Mouse (Mus musculus) stomach, embryonic 16.5 days (tissue): ENCODE results near the gene Syn2. TPM values are rescaled to one million over a fixed set of nuclear protein-coding genes. Genes with fewer than 3 reads are reported as not detected.

Source experiments
- ATAC-seq: fragments of 200-750 bp; cut with Nextera tagmentation; 2 replicates; pipeline ENCODE4 v1.8.0; 2017; ENCODE audit warnings: moderate number of reproducible peaks, moderate TSS enrichment; ENCODE audit not compliant: insufficient read depth, low FRiP score
- H3K27ac ChIP-seq: fragments of 300-500 bp; sonication (generic); 2 replicates; pipeline ENCODE4 v1.5.1; 2014; ENCODE audit warnings: low read length
- H3K27me3 ChIP-seq: fragments of 300-500 bp; sonication (generic); 2 replicates; pipeline ENCODE4 v1.6.1; 2014; ENCODE audit warnings: low read length, control low read depth, mixed read lengths; ENCODE audit not compliant: control insufficient read depth, insufficient read depth
- H3K36me3 ChIP-seq: fragments of 300-500 bp; sonication (generic); 2 replicates; pipeline ENCODE4 v1.6.1; 2014; ENCODE audit warnings: low read length; ENCODE audit not compliant: control insufficient read depth, insufficient read depth
- H3K4me1 ChIP-seq: fragments of 300-500 bp; sonication (generic); 2 replicates; pipeline ENCODE4 v1.6.1; 2014; ENCODE audit warnings: low read length, control low read depth, mixed read lengths; ENCODE audit not compliant: control insufficient read depth, insufficient read depth
- H3K4me2 ChIP-seq: fragments of 300-500 bp; sonication (generic); 2 replicates; pipeline ENCODE4 v1.6.1; 2014; ENCODE audit warnings: low read depth, low read length, mixed read lengths
- H3K4me3 ChIP-seq: fragments of 300-500 bp; sonication (generic); replicated peaks from 2 replicates; pipeline ENCODE4 v1.5.1; 2014; ENCODE audit warnings: mild to moderate bottlenecking, low read length
- H3K9ac ChIP-seq: fragments of 300-500 bp; sonication (generic); 2 replicates; pipeline ENCODE4 v1.6.1; 2014; ENCODE audit warnings: low read length
- H3K9me3 ChIP-seq: fragments of 300-500 bp; sonication (generic); replicated peaks from 2 replicates; pipeline ENCODE4 v1.6.1; 2016; ENCODE audit warnings: low read length, control low read depth; ENCODE audit not compliant: control insufficient read depth
- WGBS: fragments of 180-500 bp; shearing (Covaris S2); extraction: QIAGEN DNeasy Blood & Tissue Kit; methylation state at CpG from one replicate; pipeline ENCODE4 v1.1.7; 2014; 5-methylcytosine and 5-hydroxymethylcytosine counted together
- polyA plus RNA-seq: library from polyadenylated mRNA; unstranded; fragments of >200 nt; fragmentation: Nextera tagmentation; extraction: Ambion mirVana; gene quantifications from 2 replicates; pipeline ENCODE4 v1.2.1, GENCODE M21; 2015

The Syn2 gene
- polyA plus RNA-seq: 2.2 and 2.6 TPM in 2 replicates

DNA sequence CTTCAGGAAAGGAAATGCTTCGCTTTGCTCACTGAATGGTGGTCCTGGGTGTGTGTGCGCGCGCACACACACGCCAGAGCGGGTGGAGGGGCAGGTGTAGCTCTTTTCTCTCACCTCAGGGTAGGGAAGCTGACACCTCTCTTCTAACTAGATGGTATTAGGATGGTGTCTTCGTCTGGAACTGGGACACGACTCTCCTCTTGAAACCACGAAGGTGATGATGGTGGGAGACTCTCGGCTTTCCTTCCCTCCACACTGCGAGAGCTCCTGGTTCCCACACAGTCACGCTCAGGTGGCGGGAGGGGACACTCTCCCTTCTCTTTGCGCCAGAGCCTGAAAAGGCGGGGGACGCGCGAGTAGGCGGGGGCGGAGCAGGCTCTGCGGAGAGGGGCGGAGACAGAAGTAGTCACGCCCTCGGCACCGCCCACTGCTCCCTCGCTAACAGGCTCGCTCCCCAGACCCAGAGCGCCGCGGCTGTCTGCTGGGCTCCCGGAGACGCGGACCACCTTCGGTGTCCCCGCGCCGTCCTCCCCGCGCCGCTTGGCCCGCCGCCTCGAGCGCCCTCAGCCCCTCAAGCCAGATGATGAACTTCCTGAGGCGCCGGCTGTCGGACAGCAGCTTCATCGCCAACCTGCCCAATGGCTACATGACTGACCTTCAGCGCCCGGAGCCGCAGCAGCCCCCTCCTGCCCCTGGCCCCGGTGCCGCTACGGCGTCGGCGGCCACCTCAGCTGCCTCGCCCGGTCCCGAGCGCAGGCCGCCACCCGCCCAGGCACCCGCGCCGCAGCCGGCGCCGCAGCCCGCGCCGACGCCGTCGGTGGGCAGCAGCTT is at the start of gene Syn2:
TSS of gene Syn2 (plus strand) at position 402 of the 831 bp plus-strand sequence.
- Histone ChIP-seq H3K9me3 (no peaks in the 10 kb centered on the region), H3K36me3 (no peaks in the 10 kb centered on the region), H3K4me1 (peaks cover 4% of the 10 kb centered on the region; the same call in 1 of the 2 replicates), H3K4me2 (peak within 1 kb of the TSS; percentile 92), H3K9ac (peak within 1 kb of the TSS; percentile 69), H3K27ac (no peak within 1 kb of the TSS), H3K4me3 (peak within 1 kb of the TSS; percentile 63), H3K27me3 (peaks cover 17% of the 10 kb centered on the region)
- ATAC-seq: peak; percentile 98
- WGBS: under 1% methylated on average over 75 of the region's 75 CpGs

DNA sequence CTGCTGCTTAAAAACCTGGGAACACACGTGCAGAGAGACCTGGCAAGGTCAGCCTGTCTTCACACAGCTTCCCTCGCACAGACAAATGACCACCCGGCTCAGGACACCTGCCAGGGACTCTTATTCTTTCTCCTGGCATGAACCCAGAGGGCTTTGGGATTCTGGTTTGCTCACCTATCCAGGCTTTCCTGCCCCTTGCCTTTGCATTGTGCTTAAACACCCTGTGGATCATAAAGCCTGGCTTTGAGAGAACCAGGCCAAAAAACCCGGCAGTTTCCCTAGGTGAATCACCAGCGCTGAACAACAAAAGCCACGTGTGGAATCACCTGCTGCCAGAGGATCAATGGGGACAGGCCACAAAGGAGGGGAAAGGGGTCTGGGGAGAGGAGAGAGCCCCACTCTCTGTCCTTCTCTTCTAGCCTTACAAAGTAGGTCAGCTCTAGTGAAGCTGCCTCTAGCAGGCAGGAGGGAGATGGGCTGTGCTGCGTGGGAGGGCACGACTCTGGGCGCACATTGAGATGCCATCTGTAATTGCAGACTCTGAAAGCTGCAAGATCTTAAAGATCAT is 49.3 kb upstream of the Syn2 start:
- no peak overlapping the region for H3K4me3 ChIP-seq
- WGBS: 49% methylated on average over 9 of the region's 9 CpGs
- ATAC-seq: no peak
- no peaks in the 10 kb centered on the region for H3K9me3 ChIP-seq
- no peaks in the 10 kb centered on the region for H3K27me3 ChIP-seq
- H3K9ac ChIP-seq: no peak overlapping the region
- H3K4me1 ChIP-seq: no peaks in the 10 kb centered on the region
- H3K27ac ChIP-seq: no peak overlapping the region
- no peaks in the 10 kb centered on the region for H3K36me3 ChIP-seq
- H3K4me2 ChIP-seq: no peak overlapping the region

DNA sequence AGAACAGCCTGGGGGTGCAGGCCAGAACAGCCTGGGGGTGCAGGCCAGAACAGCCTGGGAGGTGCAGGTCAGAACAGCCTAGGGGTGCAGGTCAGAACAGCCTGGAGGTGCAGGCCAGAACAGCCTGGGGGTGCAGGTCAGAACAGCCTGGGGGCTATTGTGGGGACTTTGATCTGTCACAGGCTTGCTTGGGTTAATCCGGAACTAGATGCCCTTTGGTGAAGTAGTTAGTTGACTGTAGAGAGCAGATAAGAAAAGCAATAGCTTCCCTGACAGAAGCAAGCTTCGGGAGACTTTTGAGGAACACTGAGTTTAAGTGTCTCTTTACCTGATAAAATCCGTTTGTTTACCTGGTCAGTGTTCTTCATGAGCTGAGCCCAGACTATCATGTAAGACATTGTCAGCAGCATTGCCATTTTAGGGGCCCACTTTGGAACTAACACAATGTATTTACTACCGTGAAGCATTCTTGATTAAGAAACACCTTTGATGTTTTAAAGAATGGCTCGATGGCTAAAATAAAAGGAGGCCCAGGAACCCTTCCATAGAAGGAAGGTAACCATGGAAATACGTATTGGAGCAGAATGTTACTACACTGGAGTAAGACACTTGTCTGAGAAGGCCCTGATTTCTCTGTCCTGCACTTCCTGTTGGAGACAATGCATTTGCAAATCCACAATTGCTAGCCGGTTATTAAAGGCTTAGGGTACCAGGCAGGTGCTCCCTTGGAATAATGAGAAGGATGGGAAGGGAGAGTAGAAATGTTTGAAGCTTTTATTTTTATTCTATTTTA is 46.2 kb upstream of the Syn2 start:
- no peaks in the 10 kb centered on the region for H3K9me3 ChIP-seq
- H3K36me3 ChIP-seq: no peaks in the 10 kb centered on the region
- H3K9ac ChIP-seq: no peak overlapping the region
- no peak overlapping the region for H3K4me2 ChIP-seq
- no peak overlapping the region for H3K27ac ChIP-seq
- ATAC-seq: no peak
- no peaks in the 10 kb centered on the region for H3K4me1 ChIP-seq
- H3K27me3 ChIP-seq: no peaks in the 10 kb centered on the region
- WGBS: 60% methylated on average over 7 of the region's 7 CpGs
- no peak overlapping the region for H3K4me3 ChIP-seq

DNA sequence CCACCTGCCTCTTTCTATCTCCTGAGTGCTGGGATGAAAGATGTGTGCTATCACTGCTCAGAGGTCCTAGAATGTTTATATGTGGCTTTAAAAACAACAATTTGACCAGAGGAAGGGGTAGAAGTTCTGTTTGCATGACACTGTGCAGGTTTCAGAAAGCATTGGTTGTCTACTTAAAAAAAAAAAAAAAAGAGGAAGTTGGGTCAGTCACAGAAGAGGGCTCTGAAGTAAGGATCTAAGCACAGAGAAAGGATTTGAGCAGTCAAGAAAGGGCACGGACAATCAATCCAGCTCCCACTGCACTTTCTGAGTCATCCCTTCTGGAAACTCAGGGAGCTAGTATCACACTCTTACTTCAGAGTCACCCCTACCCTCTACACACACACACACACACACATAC is 43.0 kb upstream of the Syn2 start:
- no peaks in the 10 kb centered on the region for H3K4me1 ChIP-seq
- no peak for ATAC-seq
- WGBS: 30% methylated on average over 1 of the region's 1 CpGs
- H3K4me3 ChIP-seq: no peak overlapping the region
- no peaks in the 10 kb centered on the region for H3K36me3 ChIP-seq
- no peak overlapping the region for H3K9ac ChIP-seq
- H3K27me3 ChIP-seq: no peaks in the 10 kb centered on the region
- H3K27ac ChIP-seq: no peak overlapping the region
- no peaks in the 10 kb centered on the region for H3K9me3 ChIP-seq
- no peak overlapping the region for H3K4me2 ChIP-seq

DNA sequence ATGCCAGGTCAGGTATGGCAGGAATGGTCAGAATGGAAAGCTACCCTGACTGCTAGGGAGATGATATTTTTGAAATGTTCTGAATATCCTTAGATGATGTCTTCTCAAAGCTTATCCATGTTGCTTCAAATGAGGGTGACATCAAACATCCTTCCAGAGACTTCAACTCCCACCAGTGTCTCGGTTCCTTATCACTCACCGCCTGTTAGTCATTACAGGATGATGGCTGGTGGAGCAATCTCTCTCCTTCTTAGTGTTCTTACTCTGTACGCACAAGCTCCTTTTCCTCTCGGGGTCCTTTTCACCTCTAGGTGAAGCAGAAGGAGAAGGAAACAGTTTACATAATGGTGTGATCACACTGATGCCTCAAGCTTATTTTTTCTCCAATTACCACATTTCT is 32.2 kb upstream of the Syn2 start:
- H3K27ac ChIP-seq: no peak overlapping the region
- H3K4me2 ChIP-seq: no peak overlapping the region
- no peaks in the 10 kb centered on the region for H3K36me3 ChIP-seq
- no peaks in the 10 kb centered on the region for H3K27me3 ChIP-seq
- no peaks in the 10 kb centered on the region for H3K9me3 ChIP-seq
- WGBS: 56% methylated on average over 4 of the region's 4 CpGs
- no peak for ATAC-seq
- no peak overlapping the region for H3K9ac ChIP-seq
- no peaks in the 10 kb centered on the region for H3K4me1 ChIP-seq
- no peak overlapping the region for H3K4me3 ChIP-seq

DNA sequence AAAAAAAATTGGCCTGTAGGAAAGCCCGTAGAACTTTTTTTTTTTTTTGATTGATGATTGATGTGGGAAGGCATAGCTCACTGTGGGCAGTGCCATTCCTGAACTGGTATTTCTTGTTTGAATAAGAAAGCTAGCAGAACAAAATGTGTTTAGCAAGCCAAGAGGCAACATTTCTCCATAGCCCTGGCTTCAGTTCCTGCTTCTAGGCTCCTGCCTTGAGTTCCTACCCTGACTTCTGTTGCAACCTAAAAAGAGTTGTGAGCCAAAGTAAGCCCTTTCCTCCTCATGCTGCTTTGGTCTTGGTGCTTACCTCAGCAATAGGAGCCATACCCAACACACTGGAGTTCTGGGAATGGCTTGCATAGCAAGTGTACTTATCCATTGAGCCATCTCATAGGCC is 23.3 kb upstream of the Syn2 start:
- H3K27ac ChIP-seq: no peak overlapping the region
- H3K4me3 ChIP-seq: no peak overlapping the region
- H3K4me2 ChIP-seq: no peak overlapping the region
- 52% methylated on average over 1 of the region's 1 CpGs for WGBS
- H3K27me3 ChIP-seq: no peaks in the 10 kb centered on the region
- H3K36me3 ChIP-seq: no peaks in the 10 kb centered on the region
- H3K9ac ChIP-seq: no peak overlapping the region
- no peaks in the 10 kb centered on the region; the same call in 1 of the 2 replicates for H3K9me3 ChIP-seq
- ATAC-seq: no peak
- H3K4me1 ChIP-seq: no peaks in the 10 kb centered on the region

DNA sequence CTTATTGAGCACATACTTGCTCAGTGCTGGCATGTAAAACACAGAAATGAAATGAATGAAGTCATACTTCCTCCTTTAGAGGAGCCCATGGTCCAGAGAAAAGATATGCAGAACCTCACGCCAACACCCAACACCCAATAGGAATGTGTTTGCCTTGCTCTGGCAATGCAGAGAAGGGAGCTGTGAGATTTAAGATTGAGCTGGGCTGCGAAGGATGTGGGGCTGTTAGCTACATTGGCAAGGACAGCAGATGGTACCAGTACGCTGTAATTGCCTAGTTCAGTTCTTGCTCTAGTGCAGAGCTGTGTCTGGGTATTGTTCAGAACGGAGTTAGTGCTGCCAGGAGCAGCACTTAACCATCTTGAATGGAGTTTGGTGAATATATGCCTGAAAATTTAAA is 12.5 kb upstream of the Syn2 start:
- H3K4me1 ChIP-seq: no peaks in the 10 kb centered on the region
- H3K4me3 ChIP-seq: no peak overlapping the region
- H3K36me3 ChIP-seq: no peaks in the 10 kb centered on the region
- no peak for ATAC-seq
- no peak overlapping the region for H3K9ac ChIP-seq
- no peak overlapping the region for H3K27ac ChIP-seq
- 77% methylated on average over 4 of the region's 4 CpGs for WGBS
- H3K27me3 ChIP-seq: no peaks in the 10 kb centered on the region
- no peaks in the 10 kb centered on the region for H3K9me3 ChIP-seq
- no peak overlapping the region for H3K4me2 ChIP-seq

DNA sequence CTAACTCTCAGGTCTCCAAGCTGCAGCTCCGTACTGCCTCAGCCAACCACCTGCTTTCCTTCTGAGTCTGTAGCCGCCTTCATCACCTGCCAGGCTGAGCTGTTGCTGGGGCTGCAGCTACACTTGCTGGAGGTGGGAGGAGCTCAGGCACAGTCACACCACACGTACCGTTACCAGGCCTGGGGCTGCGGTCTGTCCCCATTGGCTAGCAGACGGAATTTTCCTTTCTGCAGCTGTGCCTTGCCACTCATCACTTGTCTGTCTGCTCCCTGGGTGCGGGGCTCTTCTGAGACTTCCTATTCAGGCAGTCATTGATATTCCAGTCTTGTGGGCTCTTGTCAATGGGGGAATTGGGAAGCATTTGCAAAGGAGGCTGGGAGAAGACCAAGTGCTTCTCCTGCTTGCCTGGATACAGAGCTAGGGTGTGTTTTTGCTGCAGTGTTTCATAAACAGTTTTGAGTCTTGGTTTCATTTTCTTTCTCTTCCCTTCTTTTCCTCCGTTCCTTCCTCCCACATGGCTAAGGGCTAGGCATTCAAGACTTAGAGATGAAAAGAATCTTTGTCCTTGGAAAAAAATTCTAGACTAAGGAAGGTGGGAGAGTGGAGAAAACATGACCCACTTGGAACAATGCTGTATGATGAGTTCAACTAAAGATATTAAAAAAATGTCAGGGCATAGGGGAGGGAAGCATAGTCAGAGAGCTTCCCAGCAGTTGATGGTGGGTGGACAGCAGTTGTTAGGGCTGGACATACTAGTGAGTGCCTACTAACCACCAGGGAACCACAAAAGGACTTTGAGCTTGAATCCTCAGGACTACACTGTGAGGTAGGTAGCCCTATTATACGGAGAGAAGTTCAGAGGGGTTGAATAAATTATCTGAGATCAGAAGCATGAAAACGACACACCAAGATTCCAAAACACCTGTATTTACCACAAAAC is 11.2 kb upstream of the Syn2 start:
- WGBS: 25% methylated on average over 10 of the region's 10 CpGs
- Histone ChIP-seq H3K27ac (no peak overlapping the region), H3K4me3 (no peak overlapping the region), H3K4me2 (no peak overlapping the region), H3K27me3 (no peaks in the 10 kb centered on the region), H3K4me1 (no peaks in the 10 kb centered on the region), H3K9me3 (no peaks in the 10 kb centered on the region), H3K36me3 (no peaks in the 10 kb centered on the region), H3K9ac (no peak overlapping the region)
- ATAC-seq: no peak
